Mouse (Mus musculus) ES-E14 (cell line): ENCODE results near the gene Arhgap24.

Source experiments
- MAFK ChIP-seq: IDR thresholded peaks from 2 replicates; pipeline ENCODE4 v1.6.1; 2014; ENCODE audit warnings: mild to moderate bottlenecking, low read depth, low read length, inconsistent platforms; ENCODE audit not compliant: insufficient read depth
- ZNF384 ChIP-seq: IDR thresholded peaks from 2 replicates; pipeline ENCODE4 v1.6.1; 2012; ENCODE audit warnings: low read depth, low read length, inconsistent platforms

- no peak for TF ChIP-seq MAFK
- no peak for TF ChIP-seq ZNF384
Observed at GRCm38 (mm10) chr5:102502333-102502732, 21.1 kb downstream of the Arhgap24 start.
